Mouse (Mus musculus) liver, adult 2 months (tissue): ENCODE results near the gene Smu1.

Source experiments
- CTCF ChIP-seq: fragments of 200-500 bp; IDR thresholded peaks from 2 replicates; pipeline ENCODE4 v1.5.1; 2011; ENCODE audit warnings: low read depth, low read length, control low read depth
- POLR2A ChIP-seq: fragments of 200-500 bp; IDR thresholded peaks from 2 replicates; pipeline ENCODE4 v1.6.1; 2011; ENCODE audit warnings: low read length, control low read depth; ENCODE audit not compliant: insufficient read depth; ENCODE audit errors: extremely low read depth

DNA sequence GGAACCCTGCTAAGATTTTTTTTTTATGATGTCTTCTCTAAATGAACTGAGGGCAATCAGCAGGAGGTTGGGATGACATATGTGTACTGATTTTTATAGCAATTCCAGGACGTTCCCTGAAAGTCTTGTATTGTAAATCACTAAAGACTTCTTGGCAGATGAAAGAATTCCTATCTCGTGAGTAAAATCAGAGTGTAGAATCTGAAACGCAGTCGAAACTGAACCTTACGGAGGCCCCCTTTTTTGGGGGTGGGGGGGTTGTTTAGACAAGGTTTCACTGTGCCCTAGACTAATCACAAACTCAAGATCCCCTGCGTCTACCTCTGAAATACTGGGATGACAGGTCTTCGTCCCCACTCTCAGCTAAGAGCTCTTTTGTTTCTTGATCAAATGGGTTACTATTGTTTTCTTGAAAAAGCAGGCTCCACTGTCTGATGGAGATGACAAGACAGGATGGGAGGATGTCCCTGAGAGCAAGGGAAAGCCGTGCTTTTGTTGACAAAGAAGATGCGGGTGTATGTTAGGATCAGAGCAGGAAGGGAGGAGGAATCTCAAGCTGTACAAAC lies 53.9 kb downstream of the Smu1 start:
- TF ChIP-seq POLR2A (no peak), CTCF (no peak)
